Mouse (Mus musculus): ENCODE measurements around the gene Pcbd2.

The Pcbd2 gene

GRCm38 (mm10) chr13:55737885-55738284 is 10.7 kb downstream of the Pcbd2 start:
- no peak for DNase-seq

- no peak for DNase-seq
Measured at GRCm38 (mm10) chr13:55742306-55742705, 15.1 kb downstream of the Pcbd2 start.

DNA sequence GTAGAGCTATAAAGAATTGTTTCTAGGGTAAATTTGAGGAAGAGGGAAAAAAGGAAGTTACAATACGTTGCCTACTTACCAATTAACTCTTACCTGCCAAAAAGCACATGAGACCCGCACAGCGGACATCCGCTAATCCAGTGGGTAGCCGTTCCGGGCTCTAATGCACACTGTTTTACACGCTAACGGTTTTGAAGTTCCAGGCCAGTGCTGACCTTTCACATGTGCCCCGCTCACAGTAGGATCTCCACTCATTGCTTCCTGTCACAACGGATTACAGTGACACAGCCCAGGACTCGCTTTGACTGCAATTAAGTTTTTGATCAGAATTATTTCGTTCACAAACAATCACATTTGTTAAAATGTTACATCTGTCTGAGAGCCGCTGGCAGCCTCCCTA is 27.2 kb downstream of the Pcbd2 start:
- no peak for DNase-seq

GRCm38 (mm10) chr13:55756789-55757188 is 29.6 kb downstream of the Pcbd2 start:
- peak; percentile 12 for DNase-seq

GRCm38 (mm10) chr13:55757645-55758044 is 30.5 kb downstream of the Pcbd2 start:
- DNase-seq = no peak

- DNase-seq = no peak
Measured at GRCm38 (mm10) chr13:55760576-55760975, 33.4 kb downstream of the Pcbd2 start.

GRCm38 (mm10) chr13:55761486-55761885 is 34.3 kb downstream of the Pcbd2 start:
- DNase-seq = no peak

GRCm38 (mm10) chr13:55774352-55774751 is 47.2 kb downstream of the Pcbd2 start:
- no peak for DNase-seq

- DNase-seq = no peak
Measured at GRCm38 (mm10) chr13:55775056-55775455, 47.9 kb downstream of the Pcbd2 start.

DNA sequence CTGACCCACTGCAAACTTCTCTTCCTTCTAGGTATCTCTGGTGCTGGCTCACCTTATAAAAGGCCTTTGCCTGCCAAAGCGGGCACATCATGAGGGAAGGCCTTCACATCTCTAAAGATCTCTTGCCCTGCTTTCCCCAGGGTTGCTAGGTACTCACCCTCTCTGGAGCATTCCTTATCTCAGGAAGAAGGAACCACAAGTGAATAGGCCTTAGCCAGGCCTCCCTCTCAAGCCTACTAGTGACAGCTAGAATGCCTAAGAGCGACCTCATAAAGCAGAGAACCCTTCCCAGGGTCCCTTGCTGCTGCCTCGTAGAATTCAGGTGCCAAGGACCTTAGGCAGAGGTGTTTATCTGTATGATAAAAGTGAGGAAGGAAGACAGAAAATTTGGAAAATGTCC is 57.1 kb downstream of the Pcbd2 start, which contains the start of gene Catsper3:
Gene Catsper3 (plus strand): TSS at position 301 of the 400 bp plus-strand sequence.
- no peak for DNase-seq

GRCm38 (mm10) chr13:55786120-55786519 is 59.0 kb downstream of the Pcbd2 start:
- DNase-seq = no peak

DNA sequence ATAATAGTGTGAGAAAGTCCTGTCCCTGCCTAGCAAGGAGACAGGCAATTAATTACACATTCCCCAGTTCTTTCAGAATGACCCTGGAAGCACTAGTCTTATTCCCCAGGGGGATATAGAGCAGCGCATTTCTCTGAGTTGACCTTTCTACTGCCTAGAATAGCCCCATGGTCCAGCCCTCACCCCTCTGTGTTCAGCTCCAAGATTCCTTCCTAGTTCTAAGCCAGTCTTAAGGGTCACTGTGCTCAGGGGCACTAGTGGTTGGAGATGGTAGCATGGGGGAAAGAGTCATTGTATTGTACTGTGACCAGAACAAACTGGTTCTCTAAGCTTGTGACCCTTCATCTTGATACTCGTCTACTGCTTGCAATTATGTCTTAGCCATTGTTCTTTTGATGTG is 74.1 kb downstream of the Pcbd2 start:
- DNase-seq = no peak

- no peak for DNase-seq
Measured at GRCm38 (mm10) chr13:55803973-55804372, 76.8 kb downstream of the Pcbd2 start.

GRCm38 (mm10) chr13:55809041-55809623 is 82.0 kb downstream of the Pcbd2 start:
- DNase-seq = no peak

DNA sequence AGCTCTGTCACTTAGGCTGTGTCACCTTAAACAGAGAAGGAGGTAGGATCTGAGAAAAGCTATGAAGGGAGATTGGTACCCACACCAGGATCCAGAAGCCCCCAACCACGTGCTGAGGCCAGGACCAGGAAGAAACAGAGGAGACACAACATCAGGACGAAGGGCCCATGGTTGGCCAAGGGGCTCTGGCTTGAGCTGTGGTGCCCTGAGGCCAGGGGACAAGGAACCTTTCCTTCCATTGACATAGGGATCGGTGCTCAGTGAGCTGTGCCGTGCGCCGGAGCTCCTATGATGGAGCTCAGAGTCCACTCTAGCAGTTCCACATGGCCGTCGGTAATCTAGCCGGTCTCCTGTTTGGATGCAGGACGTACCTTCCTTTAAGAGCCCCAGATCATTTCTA is 82.5 kb downstream of the Pcbd2 start:
- no peak for DNase-seq

DNA sequence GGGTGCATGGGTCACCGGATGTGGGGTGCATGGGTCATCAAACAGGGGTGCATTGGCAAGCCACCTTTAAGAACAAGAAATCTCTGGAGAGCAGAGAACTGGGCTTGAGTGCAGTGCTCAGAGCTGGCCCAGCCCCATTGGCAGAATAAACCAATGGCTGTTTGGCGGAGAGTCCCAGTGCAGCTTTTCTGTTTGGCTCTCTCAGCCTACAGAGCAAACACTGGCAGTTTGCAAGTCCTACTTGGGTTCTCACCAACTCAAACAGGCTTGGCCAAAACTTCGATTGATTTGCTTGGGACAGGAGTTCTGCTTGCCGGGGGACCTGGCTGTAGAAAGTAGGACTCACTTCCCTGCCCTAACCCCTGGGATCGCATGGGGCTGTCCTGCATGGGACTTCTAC is 83.8 kb downstream of the Pcbd2 start:
- no peak for DNase-seq

DNA sequence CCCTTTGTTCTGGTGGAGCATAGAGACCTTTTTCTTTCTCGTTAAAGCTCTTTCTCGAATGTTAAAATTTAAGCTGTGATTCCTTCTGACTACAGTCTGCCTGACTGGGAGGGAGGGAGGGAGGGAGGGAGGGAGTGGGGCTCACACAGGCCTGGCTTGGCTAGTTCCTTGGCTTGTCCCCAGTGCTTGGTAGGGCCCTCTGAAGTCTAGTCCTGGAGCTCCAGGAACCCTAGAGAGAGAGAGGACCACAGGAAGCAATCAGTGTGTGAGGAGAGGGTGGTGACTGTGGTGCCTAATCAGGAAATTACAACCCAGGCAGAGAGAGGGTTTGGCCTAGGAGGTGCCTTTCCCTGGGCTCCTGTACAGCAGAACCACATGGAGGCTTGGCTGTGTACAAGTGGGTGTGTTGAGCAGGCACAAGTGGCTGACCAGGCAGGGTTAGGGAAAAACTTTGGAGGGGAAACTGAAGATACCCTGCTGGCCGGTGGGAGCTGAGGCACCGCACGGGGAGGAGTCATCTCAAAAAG is 86.4 kb downstream of the Pcbd2 start:
- no peak for DNase-seq

- DNase-seq = no peak
Measured at GRCm38 (mm10) chr13:55814834-55815233, 87.7 kb downstream of the Pcbd2 start.

DNA sequence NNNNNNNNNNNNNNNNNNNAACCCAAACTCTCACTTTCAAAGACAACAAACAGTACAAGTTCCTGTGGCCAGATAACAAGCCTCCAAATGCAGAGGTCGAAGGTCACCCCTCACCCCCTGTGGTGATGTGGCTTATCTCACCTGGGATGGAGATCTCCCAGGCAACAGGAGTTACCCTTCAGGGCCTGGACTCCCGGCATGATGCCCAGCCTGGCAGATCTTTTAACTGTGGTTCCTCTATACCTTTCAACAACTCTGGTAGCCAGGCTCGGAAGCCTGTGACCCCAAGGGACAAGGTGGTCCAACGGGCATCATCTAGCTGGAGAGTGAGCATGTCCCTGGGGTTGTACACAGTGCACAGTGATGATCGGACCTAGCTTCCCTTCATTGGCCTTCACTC is 95.3 kb downstream of the Pcbd2 start:
- DNase-seq = no peak

DNA sequence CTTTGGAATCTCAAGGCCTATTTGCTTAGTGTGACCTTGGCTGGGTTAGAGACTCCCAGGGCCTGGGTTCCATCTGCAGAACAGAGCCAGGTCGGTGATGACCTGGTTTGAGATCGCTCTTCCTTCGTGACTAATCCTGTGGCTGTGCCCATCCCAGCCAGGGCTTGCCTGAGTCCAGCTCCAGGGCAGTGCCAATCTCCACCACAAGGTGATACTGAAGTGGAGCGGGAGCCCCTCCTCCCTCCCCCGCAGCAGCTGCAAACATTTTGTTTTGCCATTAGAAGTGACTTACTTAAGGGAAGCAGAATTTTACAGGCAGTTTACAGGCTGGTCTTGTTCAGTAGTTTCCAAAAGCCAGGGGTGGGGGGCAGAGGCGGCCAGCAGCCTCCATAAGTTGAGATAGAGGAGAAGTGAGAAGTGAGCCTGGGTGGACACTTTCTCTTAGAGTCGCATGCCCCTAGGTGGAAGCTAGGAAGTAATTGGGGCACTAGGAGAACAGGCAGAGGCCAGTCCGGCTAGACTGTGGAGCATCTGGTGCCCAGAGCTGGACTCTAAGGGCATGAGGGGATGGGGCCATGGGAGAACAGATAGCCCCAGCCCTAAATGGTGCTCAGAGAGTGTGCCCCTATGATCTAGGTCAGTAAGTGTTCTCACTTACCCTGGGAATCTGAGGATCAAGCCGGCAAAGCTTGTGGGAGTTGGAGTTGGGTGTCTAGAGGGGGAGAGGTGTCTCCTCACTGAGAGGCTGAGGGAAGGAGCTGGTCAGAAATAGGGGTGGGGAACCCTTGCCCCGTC is 97.2 kb downstream of the Pcbd2 start:
- DNase-seq = no peak

DNA sequence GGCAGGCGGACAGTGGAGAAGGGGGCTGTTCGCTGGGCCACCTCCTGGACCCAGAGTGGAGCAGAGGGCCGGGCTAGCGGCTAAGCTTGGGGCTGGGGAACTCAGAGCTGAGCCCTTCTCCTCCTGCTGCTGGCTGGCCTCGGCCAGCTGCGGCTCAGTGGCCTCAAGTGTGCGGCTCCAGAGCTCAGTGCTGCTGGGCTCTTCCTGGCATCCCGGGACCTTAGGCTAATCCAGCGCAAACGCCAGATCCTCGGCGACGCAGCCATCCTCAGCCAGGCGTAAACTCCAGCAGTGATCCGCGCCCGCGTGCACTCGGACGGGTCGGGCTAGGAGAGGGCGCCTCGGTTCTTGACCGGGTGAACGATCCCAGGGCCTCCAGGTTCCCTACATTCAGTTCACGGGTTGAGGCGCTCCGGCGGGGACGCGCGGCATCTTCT is 98.1 kb downstream of the Pcbd2 start:
- no peak for DNase-seq

GRCm38 (mm10) chr13:55826008-55826671 is 99.0 kb downstream of the Pcbd2 start:
- DNase-seq = no peak
